Mouse (Mus musculus) lung, adult 2 months (tissue): ENCODE measurements at regions not wholly inside any gene's neighbourhood (a gene's known extent, or its start where the extent isn't known, plus 50 kb on each side); places are given as distances from the start of the nearest gene placed in this dataset.

Experiments used
- CTCF ChIP-seq: fragments of 200-500 bp; IDR thresholded peaks from 2 replicates; pipeline ENCODE4 v1.5.1; 2011; ENCODE audit warnings: mild to moderate bottlenecking, low read length, control low read depth; ENCODE audit not compliant: insufficient read depth
- POLR2A ChIP-seq: fragments of 200-500 bp; IDR thresholded peaks from 2 replicates; pipeline ENCODE4 v1.6.1; 2011; ENCODE audit warnings: low read depth, mild to moderate bottlenecking, control low read depth, low read length, borderline replicate concordance; ENCODE audit errors: extremely low read depth

GRCm38 (mm10) chr5:73892440-73893225 lies 175.6 kb downstream of the Usp46 start:
- TF ChIP-seq CTCF (no peak), POLR2A (no peak)
